Mouse (Mus musculus): ENCODE results near the gene Casp7. TPM values are rescaled to one million over a fixed set of nuclear protein-coding genes. Genes with fewer than 3 reads are reported as not detected.
A peak's percentile ranks its signal among the peaks of the same experiment; 100 is the strongest.
"Not testable (repeated sequence)": the region's sequence is repeated elsewhere in the genome, so short reads cannot be mapped to it uniquely, and the experiment has no call there.

The Casp7 gene
- polyA plus RNA-seq, 1 experiment from 2014 or later, result 26.0 TPM

- Histone ChIP-seq H3K27me3 (ENCODE audit: control insufficient read depth, insufficient read depth, low read depth, low read length) (no peaks in the 10 kb centered on the region), H3K9me3 (replicated peaks; ENCODE audit: control insufficient read depth, low read length, poor library complexity, severe bottlenecking) (no peaks in the 10 kb centered on the region), H3K4me2 (ENCODE audit: low read length) (no peak overlapping the region), H3K4me3 (ENCODE audit: low read depth, low read length) (no peak overlapping the region), H3K27ac (ENCODE audit: low read length) (no peak overlapping the region), H3K36me3 (ENCODE audit: control insufficient read depth, insufficient read depth, low read length) (no peaks in the 10 kb centered on the region), H3K9ac (ENCODE audit: low read depth, low read length) (no peak overlapping the region), H3K4me1 (ENCODE audit: control insufficient read depth, insufficient read depth, low read length) (no peaks in the 10 kb centered on the region)
- 96% methylated on average over 4 of the region's 4 CpGs for WGBS
- no peak for ATAC-seq
Observed at GRCm38 (mm10) chr19:56405824-56406223, 8.9 kb downstream of the Casp7 start.

DNA sequence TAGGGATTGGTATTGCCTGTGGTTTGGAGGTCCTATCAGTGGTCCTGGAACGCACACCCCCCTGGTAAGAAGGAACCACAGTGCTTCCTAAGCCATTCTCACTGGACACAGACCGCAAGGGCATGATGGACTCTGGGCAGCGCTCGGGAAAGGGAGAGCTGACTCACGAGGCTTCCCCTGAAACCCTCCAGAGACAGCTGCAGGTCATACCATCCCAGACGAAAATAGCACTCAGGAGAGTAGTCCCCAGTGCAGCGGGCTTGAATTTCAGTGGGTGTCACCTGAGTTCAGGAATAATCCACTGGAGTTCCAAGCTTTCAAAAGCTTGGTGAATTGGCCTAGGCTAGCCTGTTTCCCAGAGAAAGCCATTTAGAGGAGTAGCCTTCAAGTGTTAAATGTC lies 9.7 kb downstream of the Casp7 start:
- no peaks in the 10 kb centered on the region for H3K36me3 ChIP-seq (ENCODE audit: control insufficient read depth, insufficient read depth, low read length)
- WGBS, result 92% methylated on average over 7 of the region's 7 CpGs
- no peak overlapping the region for H3K4me2 ChIP-seq (ENCODE audit: low read length)
- H3K27me3 ChIP-seq (ENCODE audit: control insufficient read depth, insufficient read depth, low read depth, low read length), result no peaks in the 10 kb centered on the region
- ATAC-seq, result no peak
- H3K4me1 ChIP-seq (ENCODE audit: control insufficient read depth, insufficient read depth, low read length), result no peaks in the 10 kb centered on the region
- no peak overlapping the region for H3K9ac ChIP-seq (ENCODE audit: low read depth, low read length)
- H3K4me3 ChIP-seq (ENCODE audit: low read depth, low read length), result no peak overlapping the region
- H3K27ac ChIP-seq (ENCODE audit: low read length), result no peak overlapping the region
- H3K9me3 ChIP-seq (replicated peaks; ENCODE audit: control insufficient read depth, low read length, poor library complexity, severe bottlenecking), result no peaks in the 10 kb centered on the region

- not testable (repeated sequence) for H3K36me3 ChIP-seq (ENCODE audit: control insufficient read depth, insufficient read depth, low read length); H3K27ac ChIP-seq (ENCODE audit: low read length); H3K9ac ChIP-seq (ENCODE audit: low read depth, low read length); H3K9me3 ChIP-seq (replicated peaks; ENCODE audit: control insufficient read depth, low read length, poor library complexity, severe bottlenecking); H3K4me3 ChIP-seq (ENCODE audit: low read depth, low read length); ATAC-seq; H3K27me3 ChIP-seq (ENCODE audit: control insufficient read depth, insufficient read depth, low read depth, low read length); H3K4me2 ChIP-seq (ENCODE audit: low read length); H3K4me1 ChIP-seq (ENCODE audit: control insufficient read depth, insufficient read depth, low read length)
- WGBS, result 93% methylated on average over 4 of the region's 4 CpGs
Observed at GRCm38 (mm10) chr19:56409884-56410283, 13.0 kb downstream of the Casp7 start.

- Histone ChIP-seq H3K27me3 (ENCODE audit: control insufficient read depth, insufficient read depth, low read depth, low read length) (no peaks in the 10 kb centered on the region), H3K9ac (ENCODE audit: low read depth, low read length) (no peak overlapping the region), H3K9me3 (replicated peaks; ENCODE audit: control insufficient read depth, low read length, poor library complexity, severe bottlenecking) (no peaks in the 10 kb centered on the region), H3K27ac (ENCODE audit: low read length) (no peak overlapping the region), H3K4me1 (ENCODE audit: control insufficient read depth, insufficient read depth, low read length) (peaks cover 6% of the 10 kb centered on the region), H3K36me3 (ENCODE audit: control insufficient read depth, insufficient read depth, low read length) (no peaks in the 10 kb centered on the region), H3K4me2 (ENCODE audit: low read length) (no peak overlapping the region), H3K4me3 (ENCODE audit: low read depth, low read length) (no peak overlapping the region)
- no peak for ATAC-seq
- WGBS, result 87% methylated on average over 4 of the region's 4 CpGs
Observed at GRCm38 (mm10) chr19:56418404-56418803, 21.5 kb downstream of the Casp7 start.

DNA sequence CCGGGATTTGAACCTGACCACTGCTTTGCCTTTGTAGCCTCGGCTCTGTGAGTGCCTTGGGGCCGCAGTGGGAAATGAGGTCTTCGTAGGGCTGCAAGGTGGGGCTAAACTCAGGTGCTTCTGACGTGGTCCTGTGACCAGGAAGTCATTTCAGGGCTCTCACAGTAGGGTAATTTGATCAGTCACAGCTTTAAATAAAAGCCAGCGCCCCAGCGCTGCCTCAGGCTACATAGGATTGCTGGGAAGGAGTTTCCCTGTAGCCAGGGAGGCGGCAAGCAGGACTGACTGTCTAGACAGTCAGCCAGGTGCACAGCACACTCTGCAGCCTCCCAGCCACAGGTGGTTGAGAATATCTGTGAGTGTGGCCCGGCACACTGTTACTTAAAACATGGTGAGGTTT lies 22.5 kb downstream of the Casp7 start:
- H3K27me3 ChIP-seq (ENCODE audit: control insufficient read depth, insufficient read depth, low read depth, low read length), result no peaks in the 10 kb centered on the region
- no peak overlapping the region for H3K4me2 ChIP-seq (ENCODE audit: low read length)
- H3K4me3 ChIP-seq (ENCODE audit: low read depth, low read length), result no peak overlapping the region
- no peak overlapping the region for H3K27ac ChIP-seq (ENCODE audit: low read length)
- no peak for ATAC-seq
- H3K9ac ChIP-seq (ENCODE audit: low read depth, low read length), result no peak overlapping the region
- H3K36me3 ChIP-seq (ENCODE audit: control insufficient read depth, insufficient read depth, low read length), result no peaks in the 10 kb centered on the region
- WGBS, result 71% methylated on average over 9 of the region's 9 CpGs
- H3K4me1 ChIP-seq (ENCODE audit: control insufficient read depth, insufficient read depth, low read length), result peaks cover 9% of the 10 kb centered on the region
- no peaks in the 10 kb centered on the region for H3K9me3 ChIP-seq (replicated peaks; ENCODE audit: control insufficient read depth, low read length, poor library complexity, severe bottlenecking)

DNA sequence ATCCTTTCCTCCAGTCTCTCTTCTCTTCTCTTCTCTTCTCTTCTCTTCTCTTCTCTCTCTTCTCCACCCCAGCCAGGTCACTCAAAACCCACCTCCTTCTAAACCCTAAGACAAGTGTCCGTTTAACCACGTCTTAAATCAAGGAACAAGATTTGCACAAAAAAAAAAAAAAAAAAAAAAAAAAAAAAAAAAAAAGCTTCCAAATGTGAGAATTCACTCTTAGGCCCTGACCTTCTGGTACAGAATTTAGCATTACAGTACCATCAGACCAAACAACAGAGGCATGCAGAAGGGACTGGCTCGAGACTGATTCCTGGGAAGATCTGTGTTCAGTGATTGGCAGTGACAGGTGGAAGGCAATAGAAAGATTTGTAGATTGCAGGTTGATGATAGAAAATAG lies 23.4 kb downstream of the Casp7 start:
- ATAC-seq, result no peak
- no peaks in the 10 kb centered on the region for H3K9me3 ChIP-seq (replicated peaks; ENCODE audit: control insufficient read depth, low read length, poor library complexity, severe bottlenecking)
- H3K4me2 ChIP-seq (ENCODE audit: low read length), result no peak overlapping the region
- no peak overlapping the region for H3K9ac ChIP-seq (ENCODE audit: low read depth, low read length)
- WGBS, result 91% methylated on average over 3 of the region's 3 CpGs
- H3K4me1 ChIP-seq (ENCODE audit: control insufficient read depth, insufficient read depth, low read length), result peaks cover 9% of the 10 kb centered on the region
- H3K36me3 ChIP-seq (ENCODE audit: control insufficient read depth, insufficient read depth, low read length), result no peaks in the 10 kb centered on the region
- no peak overlapping the region for H3K4me3 ChIP-seq (ENCODE audit: low read depth, low read length)
- H3K27me3 ChIP-seq (ENCODE audit: control insufficient read depth, insufficient read depth, low read depth, low read length), result no peaks in the 10 kb centered on the region
- H3K27ac ChIP-seq (ENCODE audit: low read length), result no peak overlapping the region

GRCm38 (mm10) chr19:56422476-56423338 lies 25.8 kb downstream of the Casp7 start:
- Histone ChIP-seq H3K4me3 (ENCODE audit: low read depth, low read length) (no peak overlapping the region), H3K9ac (ENCODE audit: low read depth, low read length) (no peak overlapping the region), H3K27me3 (ENCODE audit: control insufficient read depth, insufficient read depth, low read depth, low read length) (no peaks in the 10 kb centered on the region), H3K36me3 (ENCODE audit: control insufficient read depth, insufficient read depth, low read length) (no peaks in the 10 kb centered on the region), H3K4me1 (ENCODE audit: control insufficient read depth, insufficient read depth, low read length) (peaks cover 16% of the 10 kb centered on the region), H3K9me3 (replicated peaks; ENCODE audit: control insufficient read depth, low read length, poor library complexity, severe bottlenecking) (no peaks in the 10 kb centered on the region), H3K27ac (ENCODE audit: low read length) (no peak overlapping the region), H3K4me2 (ENCODE audit: low read length) (no peak overlapping the region)
- ATAC-seq, result peak; percentile 41; the same call in 1 of the 2 replicates
- 33% methylated on average over 14 of the region's 14 CpGs for WGBS

GRCm38 (mm10) chr19:56423370-56423769 lies 26.4 kb downstream of the Casp7 start:
- no peak overlapping the region for H3K27ac ChIP-seq (ENCODE audit: low read length)
- 0 out of 2 replicates have a peak overlapping the region, but pooled peaks have one; percentile 14 for H3K9ac ChIP-seq (ENCODE audit: low read depth, low read length)
- no peaks in the 10 kb centered on the region for H3K36me3 ChIP-seq (ENCODE audit: control insufficient read depth, insufficient read depth, low read length)
- H3K4me1 ChIP-seq (ENCODE audit: control insufficient read depth, insufficient read depth, low read length), result peaks cover 16% of the 10 kb centered on the region
- H3K9me3 ChIP-seq (replicated peaks; ENCODE audit: control insufficient read depth, low read length, poor library complexity, severe bottlenecking), result no peaks in the 10 kb centered on the region
- 0 out of 2 replicates have a peak, but pooled peaks have one; percentile 9 for ATAC-seq
- H3K4me3 ChIP-seq (ENCODE audit: low read depth, low read length), result no peak overlapping the region
- H3K4me2 ChIP-seq (ENCODE audit: low read length), result no peak overlapping the region
- no peaks in the 10 kb centered on the region for H3K27me3 ChIP-seq (ENCODE audit: control insufficient read depth, insufficient read depth, low read depth, low read length)
- whole genome bisulfite sequencing, result 51% methylated on average over 12 of the region's 12 CpGs

- peaks cover 16% of the 10 kb centered on the region for H3K4me1 ChIP-seq (ENCODE audit: control insufficient read depth, insufficient read depth, low read length)
- H3K36me3 ChIP-seq (ENCODE audit: control insufficient read depth, insufficient read depth, low read length), result no peaks in the 10 kb centered on the region
- H3K9ac ChIP-seq (ENCODE audit: low read depth, low read length), result no peak overlapping the region
- no peak overlapping the region for H3K4me2 ChIP-seq (ENCODE audit: low read length)
- H3K27me3 ChIP-seq (ENCODE audit: control insufficient read depth, insufficient read depth, low read depth, low read length), result no peaks in the 10 kb centered on the region
- H3K9me3 ChIP-seq (replicated peaks; ENCODE audit: control insufficient read depth, low read length, poor library complexity, severe bottlenecking), result no peaks in the 10 kb centered on the region
- ATAC-seq, result no peak
- WGBS, result 75% methylated on average over 17 of the region's 17 CpGs
- H3K27ac ChIP-seq (ENCODE audit: low read length), result no peak overlapping the region
- H3K4me3 ChIP-seq (ENCODE audit: low read depth, low read length), result no peak overlapping the region
Observed at GRCm38 (mm10) chr19:56424606-56425395, 27.9 kb downstream of the Casp7 start.
